Mouse (Mus musculus): ENCODE data around the gene Abhd17c.

GRCm38 (mm10) chr7:84164880-84165279 is 13.2 kb upstream of the Abhd17c start:
- TF ChIP-seq CTCF (IDR thresholded peaks at IDR 0.05; ENCODE audit: low read depth) (no peak), EP300 (IDR thresholded peaks at IDR 0.05; ENCODE audit: low read depth) (no peak)

Data from liver, postnatal 0 days (tissue).